Mouse (Mus musculus): ENCODE measurements at regions not wholly inside any gene's neighbourhood (a gene's known extent, or its start where the extent isn't known, plus 50 kb on each side); places are given as distances from the start of the nearest gene placed in this dataset.

- H3K36me3 ChIP-seq (ENCODE audit: control insufficient read depth, insufficient read depth, low read length, poor library complexity, severe bottlenecking), result no peaks in the 10 kb centered on the region
- no peak overlapping the region for H3K4me3 ChIP-seq (ENCODE audit: insufficient read depth in 1 of 2, low read depth in 1 of 2, low read length in 2 of 2, poor library complexity in 1 of 2, severe bottlenecking in 1 of 2)
- in situ Hi-C loops (cut with MboI; ENCODE audit: low sequenced_read_pairs in 2 of 2, unreplicated experiment in 2 of 2), result no loop called here
- TF ChIP-seq CHD2 (IDR thresholded peaks at IDR 0.05; ENCODE audit: low read depth, low read length) (no peak), HCFC1 (IDR thresholded peaks at IDR 0.05; ENCODE audit: borderline replicate concordance, insufficient read depth, low read length) (no peak), ZNF384 (IDR thresholded peaks at IDR 0.05; ENCODE audit: low read depth, low read length) (no peak), MAFK (IDR thresholded peaks at IDR 0.05; ENCODE audit: insufficient read depth, low read depth, low read length) (no peak), ZC3H11A (IDR thresholded peaks at IDR 0.05; ENCODE audit: borderline replicate concordance, low read depth, low read length) (no peak)
- no peaks in the 10 kb centered on the region for H3K4me1 ChIP-seq (ENCODE audit: control insufficient read depth in 2 of 2, insufficient read depth in 2 of 2, low read length in 2 of 2, poor library complexity in 1 of 2)
- no peak for DNase-seq (ENCODE audit: low read depth, low spot score)
- H3K9me3 ChIP-seq (ENCODE audit: control insufficient read depth, insufficient read depth, low read depth, low read length), result no peaks in the 10 kb centered on the region
- no peak overlapping the region for H3K27ac ChIP-seq (ENCODE audit: insufficient read depth, low read depth, low read length, poor library complexity, severe bottlenecking)
- no peak overlapping the region for H3K9ac ChIP-seq (ENCODE audit: insufficient read depth, low read depth, low read length, poor library complexity, severe bottlenecking)
These were observed 319.2 kb upstream of the Rsrc1 start for GRCm38 (mm10) chr3:66661826-66662618.

DNA sequence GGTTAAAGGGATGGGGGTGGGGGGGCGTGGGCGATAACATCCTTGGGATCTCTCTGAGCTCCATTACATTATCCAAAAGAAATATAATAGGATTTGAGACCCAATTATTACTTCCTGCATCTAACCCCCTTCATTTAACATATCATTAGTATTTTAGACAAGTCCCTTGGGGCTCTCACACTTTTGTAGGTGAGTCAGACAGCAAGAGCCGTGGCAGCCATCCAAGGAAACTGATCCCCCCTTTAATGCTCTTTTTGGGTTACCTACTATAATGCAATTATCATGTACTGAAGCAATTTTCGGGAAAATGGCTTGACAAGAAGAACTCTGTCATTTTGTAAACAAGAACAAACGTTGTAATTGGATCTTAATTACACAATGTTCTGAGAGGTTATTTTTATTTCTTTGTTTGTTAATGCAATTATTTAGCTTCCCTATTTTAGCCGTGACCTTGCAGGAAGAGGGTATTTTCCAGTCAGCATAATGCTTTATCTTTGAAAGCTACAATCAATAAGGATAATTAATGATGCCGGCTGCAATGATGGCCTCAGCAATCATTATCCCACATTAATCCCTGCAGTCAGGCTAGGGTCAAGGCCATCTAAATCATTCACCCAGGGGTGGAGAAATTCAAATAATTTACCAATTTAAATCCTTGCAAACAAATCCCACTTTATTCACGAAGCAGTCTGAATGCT lies 297.5 kb upstream of the Rsrc1 start:
- Histone ChIP-seq H3K9ac (ENCODE audit: insufficient read depth, low read depth, low read length, poor library complexity, severe bottlenecking) (no peak overlapping the region), H3K9me3 (ENCODE audit: control insufficient read depth, insufficient read depth, low read depth, low read length) (no peaks in the 10 kb centered on the region), H3K4me1 (ENCODE audit: control insufficient read depth in 2 of 2, insufficient read depth in 2 of 2, low read length in 2 of 2, poor library complexity in 1 of 2) (no peaks in the 10 kb centered on the region), H3K36me3 (ENCODE audit: control insufficient read depth, insufficient read depth, low read length, poor library complexity, severe bottlenecking) (no peaks in the 10 kb centered on the region), H3K4me3 (ENCODE audit: insufficient read depth in 1 of 2, low read depth in 1 of 2, low read length in 2 of 2, poor library complexity in 1 of 2, severe bottlenecking in 1 of 2) (no peak overlapping the region), H3K27ac (ENCODE audit: insufficient read depth, low read depth, low read length, poor library complexity, severe bottlenecking) (no peak overlapping the region)
- in situ Hi-C loops (cut with MboI; ENCODE audit: low sequenced_read_pairs in 2 of 2, unreplicated experiment in 2 of 2), result no loop called here
- no peak for DNase-seq (ENCODE audit: low read depth, low spot score)
- no peak for TF ChIP-seq ZC3H11A (IDR thresholded peaks at IDR 0.05; ENCODE audit: borderline replicate concordance, low read depth, low read length)
- TF ChIP-seq ZNF384 (IDR thresholded peaks at IDR 0.05; ENCODE audit: low read depth, low read length), result no peak
- TF ChIP-seq HCFC1 (IDR thresholded peaks at IDR 0.05; ENCODE audit: borderline replicate concordance, insufficient read depth, low read length), result no peak
- no peak for TF ChIP-seq CHD2 (IDR thresholded peaks at IDR 0.05; ENCODE audit: low read depth, low read length)
- TF ChIP-seq MAFK (IDR thresholded peaks at IDR 0.05; ENCODE audit: insufficient read depth, low read depth, low read length), result no peak

GRCm38 (mm10) chr3:66684287-66684903 lies 296.8 kb upstream of the Rsrc1 start:
- Histone ChIP-seq H3K9me3 (ENCODE audit: control insufficient read depth, insufficient read depth, low read depth, low read length) (no peaks in the 10 kb centered on the region), H3K9ac (ENCODE audit: insufficient read depth, low read depth, low read length, poor library complexity, severe bottlenecking) (no peak overlapping the region), H3K27ac (ENCODE audit: insufficient read depth, low read depth, low read length, poor library complexity, severe bottlenecking) (no peak overlapping the region), H3K36me3 (ENCODE audit: control insufficient read depth, insufficient read depth, low read length, poor library complexity, severe bottlenecking) (no peaks in the 10 kb centered on the region), H3K4me3 (ENCODE audit: insufficient read depth in 1 of 2, low read depth in 1 of 2, low read length in 2 of 2, poor library complexity in 1 of 2, severe bottlenecking in 1 of 2) (no peak overlapping the region), H3K4me1 (ENCODE audit: control insufficient read depth in 2 of 2, insufficient read depth in 2 of 2, low read length in 2 of 2, poor library complexity in 1 of 2) (no peaks in the 10 kb centered on the region)
- DNase-seq (ENCODE audit: low read depth, low spot score), result no peak
- no peak for TF ChIP-seq CHD2 (IDR thresholded peaks at IDR 0.05; ENCODE audit: low read depth, low read length)
- TF ChIP-seq MAFK (IDR thresholded peaks at IDR 0.05; ENCODE audit: insufficient read depth, low read depth, low read length), result no peak
- TF ChIP-seq HCFC1 (IDR thresholded peaks at IDR 0.05; ENCODE audit: borderline replicate concordance, insufficient read depth, low read length), result no peak
- no peak for TF ChIP-seq ZNF384 (IDR thresholded peaks at IDR 0.05; ENCODE audit: low read depth, low read length)
- TF ChIP-seq ZC3H11A (IDR thresholded peaks at IDR 0.05; ENCODE audit: borderline replicate concordance, low read depth, low read length), result no peak
- in situ Hi-C loops (cut with MboI; ENCODE audit: low sequenced_read_pairs in 2 of 2, unreplicated experiment in 2 of 2), result no loop called here

GRCm38 (mm10) chr3:66685136-66685535 lies 296.1 kb upstream of the Rsrc1 start:
- H3K4me3 ChIP-seq (ENCODE audit: insufficient read depth in 1 of 2, low read depth in 1 of 2, low read length in 2 of 2, poor library complexity in 1 of 2, severe bottlenecking in 1 of 2), result no peak overlapping the region
- no peaks in the 10 kb centered on the region for H3K4me1 ChIP-seq (ENCODE audit: control insufficient read depth in 2 of 2, insufficient read depth in 2 of 2, low read length in 2 of 2, poor library complexity in 1 of 2)
- in situ Hi-C loops (cut with MboI; ENCODE audit: low sequenced_read_pairs in 2 of 2, unreplicated experiment in 2 of 2), result no loop called here
- H3K27ac ChIP-seq (ENCODE audit: insufficient read depth, low read depth, low read length, poor library complexity, severe bottlenecking), result no peak overlapping the region
- no peaks in the 10 kb centered on the region for H3K9me3 ChIP-seq (ENCODE audit: control insufficient read depth, insufficient read depth, low read depth, low read length)
- TF ChIP-seq ZC3H11A (IDR thresholded peaks at IDR 0.05; ENCODE audit: borderline replicate concordance, low read depth, low read length) (no peak), CHD2 (IDR thresholded peaks at IDR 0.05; ENCODE audit: low read depth, low read length) (no peak), ZNF384 (IDR thresholded peaks at IDR 0.05; ENCODE audit: low read depth, low read length) (no peak), MAFK (IDR thresholded peaks at IDR 0.05; ENCODE audit: insufficient read depth, low read depth, low read length) (no peak), HCFC1 (IDR thresholded peaks at IDR 0.05; ENCODE audit: borderline replicate concordance, insufficient read depth, low read length) (no peak)
- DNase-seq (ENCODE audit: low read depth, low spot score), result no peak
- H3K36me3 ChIP-seq (ENCODE audit: control insufficient read depth, insufficient read depth, low read length, poor library complexity, severe bottlenecking), result no peaks in the 10 kb centered on the region
- H3K9ac ChIP-seq (ENCODE audit: insufficient read depth, low read depth, low read length, poor library complexity, severe bottlenecking), result no peak overlapping the region
